Mouse (Mus musculus) ovary, postnatal 14 days (tissue): ENCODE results near the gene Milr1.
"Not testable (repeated sequence)": the region's sequence is repeated elsewhere in the genome, so short reads cannot be mapped to it uniquely, and the experiment has no call there.

Source experiments
- DNase-seq: peaks from one replicate; pipeline ENCODE4 v3.0.0; 2022; ENCODE audit warnings: low spot score

The Milr1 gene

DNA sequence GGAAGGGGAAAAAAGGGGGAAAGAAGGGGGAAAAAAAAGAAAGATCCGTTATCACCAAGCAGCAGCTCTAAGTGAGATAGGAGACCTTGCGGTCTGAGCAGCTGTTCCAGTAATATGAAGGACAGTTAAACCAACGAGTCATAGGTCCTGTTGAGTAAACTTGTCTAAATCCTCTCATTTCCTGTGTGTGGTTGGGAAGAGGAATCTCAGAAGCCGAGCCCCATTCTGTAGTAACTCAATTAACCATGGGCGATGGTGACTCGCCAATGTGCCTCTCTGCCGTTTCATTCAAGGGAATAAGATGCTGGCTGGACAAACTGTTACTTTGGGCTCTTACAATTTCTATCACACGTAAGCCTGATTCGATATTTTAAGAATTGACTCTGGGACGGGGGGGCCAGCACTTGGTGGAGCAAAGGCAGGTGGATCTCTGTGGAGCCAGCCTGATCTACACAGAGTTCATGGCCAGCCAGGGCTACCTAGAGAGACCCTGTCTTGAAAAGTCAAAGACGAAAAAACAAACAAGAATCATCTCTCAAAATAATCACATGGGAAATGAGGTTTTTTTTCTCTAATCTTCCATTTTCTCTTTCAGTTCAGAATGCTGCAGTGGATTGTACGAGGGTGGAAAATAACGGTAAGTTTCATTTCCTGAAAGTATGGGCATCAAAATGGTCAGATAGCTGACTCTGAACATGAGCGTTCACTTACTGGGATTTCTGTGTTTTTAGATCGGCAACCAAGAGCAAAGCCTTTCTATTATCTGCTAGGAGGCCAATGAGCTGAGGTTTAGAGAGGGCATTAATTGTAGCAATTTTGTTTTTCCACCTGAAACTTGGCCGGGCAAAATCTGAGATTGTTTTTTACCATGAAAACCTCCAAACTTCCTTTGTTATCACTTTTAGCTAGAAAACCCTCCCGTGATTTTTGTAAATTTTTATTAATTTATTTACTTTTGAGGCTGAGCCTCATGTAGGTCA is at the start of gene Milr1:
Milr1 (plus strand) TSS at position 188 of the 980 bp plus-strand sequence.
- DNase-seq = no peak

DNA sequence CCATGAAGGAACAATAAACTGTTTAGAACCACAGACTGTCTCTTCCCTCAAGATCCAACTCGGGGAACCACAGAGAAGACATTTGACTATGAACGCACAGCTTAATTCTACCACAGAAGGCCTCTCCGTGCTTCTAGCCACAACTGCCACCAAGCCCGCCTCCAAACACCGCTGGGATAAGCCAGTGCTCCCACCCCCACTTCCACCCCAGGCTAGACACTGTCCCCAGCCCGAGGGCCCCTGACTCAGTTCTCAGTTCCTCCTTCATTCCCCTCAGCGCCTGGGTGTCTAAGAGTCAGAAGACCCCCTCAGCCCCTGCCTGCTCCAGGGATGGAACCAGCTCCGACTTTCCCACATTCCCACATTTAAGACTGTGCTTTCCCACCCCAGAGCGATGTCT is 49.4 kb upstream of the Milr1 start:
- DNase-seq = no peak

DNA sequence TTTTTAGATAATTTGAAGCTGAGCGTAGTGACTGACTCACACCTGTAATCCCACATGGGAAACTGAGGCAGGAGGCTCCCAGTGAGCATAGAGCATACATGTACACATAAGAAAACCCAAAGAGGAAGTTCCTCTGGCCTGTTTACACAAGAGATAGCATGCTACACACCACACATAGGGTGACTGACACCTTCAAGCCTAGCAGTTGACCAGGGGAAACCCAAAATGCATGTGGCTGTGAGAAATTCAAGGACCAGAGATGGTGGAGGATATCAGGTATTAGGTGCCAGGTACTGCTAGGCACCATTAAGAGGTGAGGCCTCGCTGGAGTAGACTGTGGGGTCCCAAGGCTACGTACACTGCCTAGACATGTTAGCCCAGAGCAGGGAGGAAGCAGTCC is 48.4 kb upstream of the Milr1 start:
- DNase-seq = no peak

DNA sequence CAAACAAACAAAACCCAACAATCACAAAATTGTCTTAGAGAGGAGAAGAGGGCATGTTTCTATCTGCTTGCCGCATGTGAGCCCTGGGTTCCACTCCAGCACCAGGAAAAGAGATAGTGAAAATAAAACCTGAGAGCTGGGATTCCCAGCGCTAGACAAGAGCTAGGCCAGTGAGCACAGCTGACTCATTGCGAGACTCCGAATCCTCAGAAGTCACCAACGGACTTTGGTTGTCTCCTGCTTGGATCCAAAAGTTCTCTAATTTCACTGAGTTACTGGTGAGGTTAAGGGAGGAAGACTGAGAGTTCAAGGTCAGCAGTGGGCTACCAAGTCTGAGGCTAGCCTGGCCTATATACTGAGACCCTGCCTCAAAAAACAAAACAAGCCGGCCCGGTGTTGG is 47.1 kb upstream of the Milr1 start:
- no peak for DNase-seq

DNA sequence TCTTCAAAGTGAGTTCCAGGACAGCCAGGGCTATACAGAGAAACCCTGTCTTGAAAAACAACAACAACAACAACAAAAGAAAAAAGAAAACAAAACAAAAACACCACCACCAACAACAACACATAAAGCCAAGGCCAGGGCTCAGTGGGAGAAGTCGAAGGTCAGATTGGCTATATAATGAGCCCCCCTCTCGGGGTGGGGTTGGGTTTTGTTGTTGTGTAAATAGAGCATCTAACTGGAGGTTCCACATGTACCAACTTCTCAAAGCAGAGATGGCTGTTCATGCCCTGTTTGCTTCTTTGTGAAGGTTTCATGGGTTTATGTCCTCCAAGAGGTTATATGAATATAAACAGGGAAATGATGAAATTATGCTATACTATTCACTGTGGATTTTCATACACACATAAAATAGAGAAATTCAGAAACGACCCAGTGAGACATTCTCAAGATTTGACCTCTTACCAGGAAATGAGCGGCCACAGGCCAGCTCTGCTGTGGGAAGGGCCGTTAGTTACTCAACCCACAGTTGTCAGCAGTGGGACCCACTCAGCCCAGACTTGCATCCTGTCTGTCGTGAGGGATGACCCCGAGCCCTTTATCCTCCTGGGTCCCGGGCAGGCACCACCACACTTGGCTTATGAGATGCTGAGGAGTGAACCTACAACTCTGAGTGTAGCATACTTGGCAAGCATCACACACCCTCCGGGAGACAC is 46.5 kb upstream of the Milr1 start:
- no peak for DNase-seq

DNA sequence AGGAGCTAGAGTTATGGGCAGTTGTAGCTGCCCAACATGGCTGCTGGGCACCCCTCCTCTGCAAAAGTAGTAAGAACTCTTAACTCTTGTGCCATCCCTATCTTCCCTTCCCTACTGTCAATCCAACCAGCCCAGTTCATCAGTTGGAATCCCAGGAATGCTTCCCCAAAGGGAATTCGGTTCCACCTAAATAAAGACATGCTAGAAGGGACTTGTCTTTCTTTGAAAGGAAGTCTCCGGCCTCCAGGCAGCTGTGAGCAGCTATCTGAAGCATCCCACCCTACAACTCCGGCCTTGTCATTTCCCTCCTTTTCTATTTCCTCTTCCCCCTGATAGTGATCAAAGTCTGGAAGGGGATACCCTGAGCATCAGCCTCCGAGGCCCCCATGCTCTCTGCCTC is 44.8 kb upstream of the Milr1 start:
- no peak for DNase-seq

DNA sequence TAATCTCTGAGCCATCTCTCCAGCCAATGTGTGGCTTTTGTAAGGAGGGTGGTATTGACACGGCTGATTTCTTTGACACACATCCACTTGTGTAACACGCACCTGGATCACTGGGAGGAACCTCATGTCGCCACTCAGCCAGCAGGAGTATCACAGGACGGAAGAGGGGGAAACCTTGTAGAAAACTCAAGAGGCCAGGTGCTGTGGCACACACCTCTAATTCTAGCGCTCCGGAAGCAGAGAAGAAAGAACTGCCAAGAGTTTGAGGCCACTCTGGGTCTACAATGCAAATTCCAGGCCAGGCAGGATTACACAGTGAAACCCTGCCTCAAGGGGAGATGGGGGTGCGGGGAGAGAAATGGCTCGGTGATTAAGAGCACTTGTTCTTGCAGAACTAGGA is 43.9 kb upstream of the Milr1 start:
- no peak for DNase-seq

DNA sequence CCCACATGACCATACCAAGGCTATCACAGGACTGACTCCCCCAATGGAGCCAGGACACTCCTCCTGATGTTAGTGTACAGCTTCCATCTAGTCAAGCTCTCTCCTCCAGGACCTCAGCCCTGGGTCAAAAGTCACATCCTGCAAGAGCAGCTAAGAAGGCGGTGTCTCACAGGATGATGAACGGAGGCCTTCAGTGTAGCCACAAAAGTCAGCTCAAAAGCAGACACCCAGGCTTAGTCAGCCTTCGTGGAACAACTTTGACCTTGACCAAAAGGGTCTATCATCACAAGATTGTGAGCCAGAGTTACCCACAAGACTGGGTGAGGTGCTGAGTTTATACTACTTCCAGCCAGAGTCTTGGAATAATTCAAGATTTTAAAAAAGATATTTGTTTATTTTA is 43.2 kb upstream of the Milr1 start:
- DNase-seq = no peak

DNA sequence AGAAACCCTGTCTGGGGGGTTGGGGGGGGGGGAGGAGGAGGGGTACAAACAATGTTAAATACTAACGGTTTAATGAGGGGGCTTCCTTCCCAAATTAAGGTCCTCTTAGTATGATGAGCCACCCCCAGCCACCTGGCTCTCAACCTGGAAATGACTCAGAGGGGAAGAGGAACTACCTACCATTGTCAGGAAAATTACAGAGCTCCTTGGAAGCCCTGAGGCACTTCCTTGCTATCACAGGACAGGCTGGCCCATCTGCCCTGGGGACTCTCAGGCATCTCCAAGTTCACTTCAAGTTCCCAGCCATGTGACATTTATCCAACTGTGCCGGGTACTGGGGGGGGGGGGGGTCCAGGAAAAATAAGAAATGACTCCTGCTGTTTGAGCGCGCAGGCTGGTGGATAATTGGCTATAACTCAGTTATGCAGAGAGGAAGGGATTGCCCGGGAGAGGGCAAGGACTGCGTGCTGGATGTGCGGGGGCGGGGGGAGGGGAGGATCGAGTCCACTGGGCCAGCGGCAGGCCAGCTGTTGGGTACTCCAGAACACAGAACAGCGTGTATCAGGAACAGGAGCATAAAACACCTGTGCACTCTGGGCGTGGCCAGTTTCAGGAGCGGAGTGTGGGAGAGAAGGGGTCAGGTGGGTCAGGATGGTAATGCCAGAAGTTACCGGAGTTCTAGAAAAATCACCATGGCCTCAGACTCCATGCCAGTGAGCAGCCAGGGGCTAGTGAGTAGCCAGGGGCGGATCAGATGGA is 41.6 kb upstream of the Milr1 start:
- DNase-seq = no peak

DNA sequence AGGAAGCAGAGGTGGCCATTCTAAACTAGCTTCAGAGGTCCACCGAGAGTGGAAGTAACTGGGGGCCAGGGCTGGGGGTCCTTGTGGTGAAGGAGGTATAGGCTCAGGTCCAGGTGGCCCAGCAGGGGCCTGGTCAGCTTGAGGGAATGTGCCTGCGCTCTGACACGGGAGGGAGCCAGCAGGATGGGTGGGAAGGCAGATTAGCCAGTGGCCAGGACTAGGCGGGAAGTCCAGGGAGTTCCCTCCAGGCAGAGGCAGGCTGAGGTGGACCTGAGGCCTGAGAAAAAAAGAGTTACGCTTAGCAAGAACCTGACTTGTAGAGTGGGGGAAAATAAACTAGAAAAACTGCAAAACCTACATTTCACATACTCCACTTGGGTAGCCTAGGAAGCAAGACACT is 40.2 kb upstream of the Milr1 start:
- no peak for DNase-seq

DNA sequence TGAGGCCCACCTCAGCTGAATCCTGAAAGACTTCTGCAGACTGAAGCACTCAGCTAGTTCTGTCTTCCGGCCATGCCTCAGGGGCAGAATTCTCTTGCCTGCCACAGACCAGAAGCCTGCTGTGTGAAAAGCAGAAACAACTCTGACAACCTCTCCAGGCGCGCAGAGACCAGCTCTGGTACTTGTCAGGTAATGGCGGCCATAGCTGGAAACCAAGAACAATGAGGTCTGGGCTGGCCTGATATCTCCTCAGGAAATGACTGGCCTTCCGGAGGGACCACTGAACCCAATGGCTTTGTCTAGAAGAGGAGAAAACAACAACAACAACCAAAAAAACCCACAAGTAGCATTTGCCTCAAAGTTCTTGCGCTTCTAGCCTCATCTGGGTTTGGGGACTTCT is 36.0 kb upstream of the Milr1 start:
- no peak for DNase-seq

DNA sequence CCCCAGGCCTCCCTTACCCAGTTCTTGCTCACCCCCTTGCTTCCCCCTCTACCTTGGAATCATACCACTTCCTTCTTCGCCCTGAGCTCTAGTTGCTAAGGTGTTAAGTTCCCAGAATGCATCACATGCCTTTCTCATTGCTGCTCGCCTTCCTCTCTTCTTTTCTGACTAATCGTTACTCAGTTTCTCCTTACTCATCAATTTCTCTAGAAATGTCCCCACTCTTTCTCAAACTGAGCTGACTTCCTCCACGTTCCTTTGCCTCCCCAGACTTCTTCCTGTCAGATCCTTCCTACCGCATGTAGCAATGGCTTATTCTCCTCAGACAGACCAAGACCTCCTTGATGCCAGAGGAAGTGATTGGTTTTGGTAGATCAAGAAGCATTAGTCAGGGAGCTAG is 34.5 kb upstream of the Milr1 start:
- DNase-seq = no peak

DNA sequence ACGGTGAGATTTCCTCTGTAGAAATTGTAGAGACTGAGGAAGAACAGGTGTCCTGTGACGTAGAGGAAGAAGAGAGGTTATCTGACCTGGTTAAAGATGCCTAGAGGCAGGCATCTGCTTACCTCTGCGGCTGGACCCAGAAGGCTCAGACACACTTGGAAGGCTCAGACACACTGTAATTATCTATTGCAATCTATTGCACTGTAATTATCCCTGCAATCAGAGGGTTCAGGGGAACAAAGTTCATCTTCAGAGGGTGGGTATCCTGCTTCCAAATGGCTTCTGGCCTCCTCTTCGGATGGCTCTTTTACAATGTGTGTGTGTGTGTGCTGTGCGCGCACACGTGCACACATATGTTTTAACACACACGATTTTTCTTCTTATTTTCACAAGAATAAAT is 30.6 kb upstream of the Milr1 start:
- no peak for DNase-seq

DNA sequence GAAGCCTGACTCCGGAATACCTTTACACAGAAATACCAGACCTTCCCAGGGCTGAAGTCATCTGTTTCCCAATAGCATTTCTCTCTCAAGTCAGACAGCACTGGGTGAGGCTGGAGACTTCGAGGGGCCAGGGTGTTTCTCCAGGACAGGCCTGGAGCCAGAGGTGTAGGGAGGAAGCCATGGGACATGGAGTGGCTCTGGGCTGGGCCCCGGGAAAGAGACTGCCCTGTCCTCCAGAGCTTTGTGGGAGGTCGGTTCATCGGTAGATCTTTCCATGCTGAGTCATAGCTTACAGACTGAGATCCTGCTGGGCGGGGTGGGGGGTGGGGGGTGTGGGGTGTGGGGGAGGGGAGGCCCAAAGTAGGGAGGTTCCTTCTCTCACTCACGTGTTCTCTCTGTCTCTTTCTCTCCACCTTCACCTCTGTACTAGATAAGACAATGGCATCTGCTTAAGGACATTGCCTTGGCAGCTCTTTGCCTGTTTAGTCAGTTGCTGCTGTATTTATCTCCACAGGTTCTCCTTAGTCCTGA is 28.1 kb upstream of the Milr1 start:
- no peak for DNase-seq

DNA sequence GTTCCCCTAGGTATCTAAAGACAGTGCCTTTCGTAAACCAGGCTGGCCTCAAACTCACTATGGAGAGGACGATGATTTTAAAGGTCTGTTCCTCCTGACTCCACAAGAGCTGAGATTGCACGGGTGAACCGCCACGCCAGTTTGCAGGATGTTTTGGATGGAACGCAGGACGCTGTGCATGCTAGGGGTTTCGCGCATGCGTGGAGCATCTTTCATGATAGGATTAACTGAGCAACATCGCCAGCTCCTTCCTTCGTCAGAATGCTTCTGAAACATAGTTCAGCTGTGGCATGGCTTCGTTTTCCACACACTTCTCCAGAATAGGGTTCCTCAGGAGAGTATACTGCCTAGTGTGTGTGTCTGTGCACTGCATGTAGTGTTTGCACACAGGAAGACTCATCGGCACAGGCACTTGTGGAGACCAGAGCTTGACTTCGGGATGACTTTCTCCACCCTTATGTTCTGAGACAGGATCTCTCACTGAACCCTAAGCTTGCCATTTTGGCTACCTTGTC is 27.4 kb upstream of the Milr1 start:
- no peak for DNase-seq

DNA sequence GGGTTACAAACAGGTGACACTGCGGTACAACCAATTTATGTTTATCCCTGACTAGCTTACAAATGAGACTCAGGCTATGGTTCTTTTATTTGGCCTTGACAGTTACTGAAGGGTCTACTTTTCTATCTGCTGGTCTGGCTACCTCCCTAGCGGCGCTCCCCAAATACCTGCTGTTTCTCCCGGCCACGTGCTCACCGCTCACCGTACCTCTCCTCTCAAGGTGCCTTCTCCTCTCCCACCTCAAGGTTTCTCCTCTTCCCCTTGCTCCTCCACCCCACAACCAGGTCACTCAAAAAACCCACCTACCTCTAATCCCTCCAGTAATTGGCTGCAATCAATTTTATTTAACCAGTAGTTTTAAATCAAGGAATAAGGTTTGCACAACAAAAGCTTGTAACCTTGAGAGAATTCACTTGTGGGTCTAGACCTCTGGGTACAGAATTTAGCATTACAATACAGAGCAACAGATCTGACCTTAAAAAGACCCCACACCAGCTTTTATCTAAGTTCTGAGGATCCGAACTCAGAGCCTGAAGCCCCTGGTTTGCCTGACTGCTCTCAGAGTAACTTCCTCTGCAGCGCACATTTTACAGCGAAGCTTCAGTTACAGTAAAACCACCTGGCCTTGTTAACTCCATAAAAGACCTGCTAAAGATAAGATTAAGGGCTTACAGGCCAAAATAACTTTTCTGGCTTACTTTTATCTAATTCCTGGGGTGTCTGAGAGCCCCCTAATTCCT is 26.7 kb upstream of the Milr1 start:
- DNase-seq = no peak

DNA sequence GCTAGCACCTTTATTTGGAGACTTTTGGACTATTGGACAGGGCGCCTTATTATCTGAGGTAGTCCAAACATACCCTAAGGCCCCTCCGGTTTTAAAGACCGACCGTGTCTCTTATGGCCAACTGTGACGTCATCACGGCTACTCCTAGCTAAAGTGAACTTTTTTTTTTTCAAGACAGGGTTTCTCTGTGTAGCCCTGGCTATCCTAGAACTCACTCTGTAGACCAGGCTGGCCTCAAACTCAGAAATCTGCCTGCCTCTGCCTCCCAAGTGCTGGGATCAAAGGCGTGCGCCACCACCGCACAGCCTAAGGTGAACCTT is 26.1 kb upstream of the Milr1 start:
- not testable (repeated sequence) for DNase-seq

DNA sequence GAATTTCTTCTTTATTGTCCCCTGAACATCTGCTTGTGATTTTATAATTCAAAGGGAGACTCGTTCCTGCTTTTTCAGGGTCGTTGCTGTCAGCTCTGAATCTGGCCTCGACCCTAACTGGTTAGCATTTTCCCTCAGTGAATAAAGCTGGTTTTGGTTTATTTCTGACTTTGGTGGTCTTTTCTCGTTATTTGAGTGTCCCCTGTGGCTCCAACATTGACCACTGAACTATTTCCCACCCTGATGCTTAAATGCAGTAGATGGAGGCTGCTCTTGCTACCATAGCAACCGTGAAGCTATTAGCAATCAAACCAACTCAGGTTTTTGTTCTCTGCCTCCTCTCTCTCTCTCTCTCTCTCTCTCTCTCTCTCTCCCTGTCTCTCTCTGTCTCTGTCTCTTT is 23.1 kb upstream of the Milr1 start:
- DNase-seq = no peak

DNA sequence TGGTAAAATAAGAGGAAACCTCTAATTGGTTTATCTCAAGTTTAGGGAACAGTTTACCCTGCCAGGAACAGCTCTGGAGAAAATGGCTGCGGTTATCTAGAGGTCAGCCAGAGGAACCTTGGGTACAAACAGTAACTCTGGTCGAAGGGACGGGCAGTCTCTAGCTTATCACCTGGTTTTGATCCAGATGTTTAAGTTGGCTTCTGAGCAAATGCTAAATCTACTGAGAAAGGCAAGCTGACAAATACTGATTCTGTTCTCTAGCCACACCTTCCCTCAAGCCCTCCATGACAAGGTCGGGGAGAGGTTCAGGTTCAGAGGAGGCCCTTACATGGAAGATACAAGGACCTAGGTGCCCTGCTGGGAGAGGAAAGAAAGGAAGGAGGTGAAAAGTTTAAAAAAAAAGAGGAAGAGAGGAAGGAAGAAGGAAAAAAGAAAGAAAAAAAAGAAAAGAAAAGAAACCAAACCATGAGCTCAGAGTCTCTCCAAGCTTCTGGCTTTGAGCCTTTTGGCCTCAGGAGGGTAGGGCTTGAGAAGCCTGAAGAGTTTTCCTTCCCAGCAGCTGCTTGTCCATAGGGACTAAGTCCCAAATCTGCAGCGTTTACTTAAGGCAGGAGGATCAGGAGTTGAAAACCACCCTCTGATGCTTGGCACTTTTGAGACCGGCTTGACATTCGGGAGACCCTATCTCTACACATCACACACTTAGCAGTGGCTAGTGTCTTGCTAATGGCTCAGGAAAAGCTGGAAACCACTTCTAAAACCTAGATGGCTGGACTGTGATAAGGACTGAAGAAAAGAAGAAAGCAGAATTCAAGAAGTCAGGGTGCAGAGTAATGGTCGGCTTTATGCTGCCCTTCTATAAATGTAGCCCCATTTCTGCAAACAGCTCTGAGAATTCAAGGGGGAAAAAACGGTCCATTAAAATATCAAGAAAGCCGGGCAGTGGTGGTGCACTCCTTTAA is 22.3 kb upstream of the Milr1 start:
- DNase-seq = no peak

DNA sequence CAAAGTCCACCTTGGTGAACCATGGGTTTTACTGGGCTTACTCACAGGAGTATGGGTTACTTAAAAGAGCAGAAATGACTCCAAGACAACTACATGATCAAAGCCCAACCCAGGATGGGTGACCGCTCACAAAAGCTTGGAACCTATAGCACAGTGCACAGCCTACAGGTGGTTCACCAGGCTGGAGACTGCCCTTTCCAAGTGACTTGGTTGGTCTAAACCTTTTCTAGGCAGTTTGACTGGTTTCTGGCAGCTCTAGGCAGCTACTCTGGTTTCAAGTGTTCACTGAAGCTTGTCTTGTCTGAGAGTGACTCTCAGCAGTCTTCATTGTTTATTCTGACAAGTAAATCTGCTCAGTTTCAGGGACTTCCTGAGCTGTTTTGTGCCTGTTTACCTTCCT is 21.4 kb upstream of the Milr1 start:
- DNase-seq = no peak
